Mouse (Mus musculus) midbrain, embryonic 15.5 days (tissue): ENCODE data around the gene Oma1. TPM values are rescaled to one million over a fixed set of nuclear protein-coding genes. Genes with fewer than 3 reads are reported as not detected.

ENCODE experiments used
- ATAC-seq: fragments of 200-750 bp; cut with Nextera tagmentation; replicated peaks from 2 replicates; pipeline ENCODE4 v1.8.0; 2017; ENCODE audit warnings: moderate TSS enrichment
- H3K27ac ChIP-seq: fragments of 300-500 bp; sonication (generic); 2 replicates; pipeline ENCODE4 v1.5.1; 2015; ENCODE audit warnings: mild to moderate bottlenecking, inconsistent platforms
- H3K27me3 ChIP-seq: fragments of 300-500 bp; sonication (generic); replicated peaks from 2 replicates; pipeline ENCODE4 v1.6.1; 2015; ENCODE audit warnings: inconsistent platforms
- H3K36me3 ChIP-seq: fragments of 300-500 bp; sonication (generic); replicated peaks from 2 replicates; pipeline ENCODE4 v1.6.1; 2015; ENCODE audit warnings: inconsistent platforms
- H3K4me1 ChIP-seq: fragments of 300-500 bp; sonication (generic); 2 replicates; pipeline ENCODE4 v1.6.1; 2015; ENCODE audit warnings: inconsistent platforms
- H3K4me2 ChIP-seq: fragments of 300-500 bp; sonication (generic); 2 replicates; pipeline ENCODE4 v1.6.1; 2015; ENCODE audit warnings: inconsistent platforms, mild to moderate bottlenecking, moderate library complexity
- H3K4me3 ChIP-seq: fragments of 300-500 bp; sonication (generic); 2 replicates; pipeline ENCODE4 v1.5.1; 2015; ENCODE audit warnings: mild to moderate bottlenecking, inconsistent platforms
- H3K9ac ChIP-seq: fragments of 300-500 bp; sonication (generic); 2 replicates; pipeline ENCODE4 v1.6.1; 2015; ENCODE audit warnings: mild to moderate bottlenecking, inconsistent platforms
- H3K9me3 ChIP-seq: fragments of 300-500 bp; sonication (generic); 2 replicates; pipeline ENCODE4 v1.6.1; 2016; ENCODE audit warnings: inconsistent platforms
- WGBS: fragments of 180-500 bp; shearing (Covaris S2); methylation state at CpG from one replicate; pipeline ENCODE4 v1.1.7; 2015; ENCODE audit warnings: mixed read lengths; 5-methylcytosine and 5-hydroxymethylcytosine counted together
- polyA plus RNA-seq: library from polyadenylated mRNA; unstranded; fragments of >200 nt; fragmentation: Nextera tagmentation; extraction: Ambion mirVana; gene quantifications from 2 replicates; pipeline ENCODE4 v1.2.1, GENCODE M21; 2015

Oma1 gene
- polyA plus RNA-seq, 1 experiment from 2014 or later: 9.1 TPM

DNA sequence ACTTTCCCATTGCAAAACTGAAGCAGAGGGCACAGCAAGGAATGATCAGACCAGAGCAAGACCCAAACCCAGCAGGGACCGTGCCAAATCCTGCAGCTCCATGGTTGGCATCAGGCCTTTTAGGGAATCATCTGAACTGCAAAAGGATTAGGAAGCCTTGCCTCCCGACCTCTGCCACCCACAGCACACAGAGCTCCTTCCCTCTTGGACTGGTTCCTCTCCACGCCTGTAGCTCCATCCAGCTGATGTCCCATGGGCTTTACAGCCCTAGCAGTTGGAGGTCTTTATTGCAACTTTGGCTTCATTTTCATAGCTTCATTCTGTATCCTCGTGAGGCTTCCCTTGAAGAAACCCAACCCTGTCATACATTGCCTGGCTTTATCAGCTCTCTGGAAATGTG lies 71.4 kb downstream of the Oma1 start:
- Histone ChIP-seq H3K27me3 (no peaks in the 10 kb centered on the region), H3K9me3 (no peaks in the 10 kb centered on the region), H3K4me3 (no peak overlapping the region), H3K9ac (no peak overlapping the region), H3K4me1 (peaks cover 4% of the 10 kb centered on the region; the same call in 1 of the 2 replicates), H3K27ac (no peak overlapping the region), H3K36me3 (no peaks in the 10 kb centered on the region), H3K4me2 (no peak overlapping the region)
- ATAC-seq: no peak
- 71% methylated on average over 4 of the region's 4 CpGs for WGBS

DNA sequence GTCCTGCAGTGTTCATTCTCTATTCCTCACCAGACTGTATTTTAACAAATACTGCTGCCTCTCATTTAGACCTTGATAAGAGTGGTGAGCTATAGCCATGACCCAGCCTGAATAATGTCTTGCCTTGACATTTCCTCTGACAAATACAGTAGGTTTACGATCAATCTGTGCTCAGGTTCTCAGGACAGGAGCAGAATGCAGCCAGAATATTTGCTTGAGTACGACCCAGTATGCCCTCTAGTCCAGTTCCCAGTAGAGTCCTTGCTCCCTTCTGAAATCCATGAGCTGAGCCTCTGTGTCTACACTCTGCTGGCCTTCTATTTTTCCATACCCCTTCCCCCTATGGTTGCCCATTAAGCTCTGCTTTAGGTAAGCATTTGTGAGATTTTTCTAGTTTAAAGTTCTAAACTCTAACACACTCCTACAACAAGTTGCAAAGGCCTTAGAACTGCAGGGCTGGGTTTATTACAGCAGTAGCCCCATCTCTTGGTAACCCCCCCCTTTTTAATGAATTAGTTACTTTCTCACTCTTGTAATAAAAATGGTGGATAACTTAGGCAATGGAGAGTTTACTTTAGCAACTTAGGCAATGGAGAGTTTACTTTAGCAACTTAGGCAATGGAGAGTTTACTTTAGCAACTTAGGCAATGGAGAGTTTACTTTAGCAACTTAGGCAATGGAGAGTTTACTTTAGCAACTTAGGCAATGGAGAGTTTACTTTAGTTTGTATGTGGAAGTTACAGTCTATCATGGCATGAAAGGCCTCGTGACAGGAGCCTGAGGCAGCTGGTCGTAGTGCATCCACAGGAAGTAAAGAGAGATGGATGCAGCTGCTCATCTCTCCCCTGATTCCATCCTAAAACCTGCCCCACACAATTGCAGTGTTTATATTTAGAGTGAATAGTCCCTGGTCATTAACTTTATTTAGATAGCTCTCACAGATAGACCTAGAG lies 72.5 kb downstream of the Oma1 start:
- no peaks in the 10 kb centered on the region for H3K27me3 ChIP-seq
- ATAC-seq: no peak
- H3K27ac ChIP-seq: no peak overlapping the region
- H3K9ac ChIP-seq: no peak overlapping the region
- WGBS: 85% methylated on average over 4 of the region's 4 CpGs
- no peak overlapping the region for H3K4me2 ChIP-seq
- H3K36me3 ChIP-seq: no peaks in the 10 kb centered on the region
- no peak overlapping the region for H3K4me3 ChIP-seq
- no peaks in the 10 kb centered on the region for H3K9me3 ChIP-seq
- H3K4me1 ChIP-seq: peaks cover 4% of the 10 kb centered on the region; the same call in 1 of the 2 replicates

DNA sequence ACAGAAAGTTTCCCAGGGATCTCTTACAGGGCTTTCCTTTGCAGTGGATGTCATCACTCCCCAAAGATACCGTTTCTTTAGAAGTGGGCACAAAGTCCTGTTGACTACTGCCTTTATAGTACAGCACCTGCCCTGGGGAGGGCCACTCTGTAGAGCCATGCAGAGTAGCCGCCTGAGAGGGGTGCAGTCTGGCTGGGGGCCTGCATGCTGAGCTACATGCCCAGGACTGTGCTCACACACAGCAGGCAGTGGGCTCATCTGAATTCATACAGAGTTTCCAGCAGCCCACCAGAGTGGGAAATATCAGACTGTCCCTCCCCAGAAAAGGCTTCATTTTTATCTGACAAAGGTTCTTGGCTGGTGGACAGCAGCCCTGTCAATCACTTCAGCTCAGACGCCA lies 73.7 kb downstream of the Oma1 start:
- Histone ChIP-seq H3K4me3 (no peak overlapping the region), H3K9ac (no peak overlapping the region), H3K27ac (no peak overlapping the region), H3K4me2 (no peak overlapping the region), H3K36me3 (no peaks in the 10 kb centered on the region), H3K4me1 (peaks cover 4% of the 10 kb centered on the region; the same call in 1 of the 2 replicates), H3K9me3 (no peaks in the 10 kb centered on the region), H3K27me3 (no peaks in the 10 kb centered on the region)
- WGBS: 44% methylated on average over 3 of the region's 3 CpGs
- ATAC-seq: no peak

DNA sequence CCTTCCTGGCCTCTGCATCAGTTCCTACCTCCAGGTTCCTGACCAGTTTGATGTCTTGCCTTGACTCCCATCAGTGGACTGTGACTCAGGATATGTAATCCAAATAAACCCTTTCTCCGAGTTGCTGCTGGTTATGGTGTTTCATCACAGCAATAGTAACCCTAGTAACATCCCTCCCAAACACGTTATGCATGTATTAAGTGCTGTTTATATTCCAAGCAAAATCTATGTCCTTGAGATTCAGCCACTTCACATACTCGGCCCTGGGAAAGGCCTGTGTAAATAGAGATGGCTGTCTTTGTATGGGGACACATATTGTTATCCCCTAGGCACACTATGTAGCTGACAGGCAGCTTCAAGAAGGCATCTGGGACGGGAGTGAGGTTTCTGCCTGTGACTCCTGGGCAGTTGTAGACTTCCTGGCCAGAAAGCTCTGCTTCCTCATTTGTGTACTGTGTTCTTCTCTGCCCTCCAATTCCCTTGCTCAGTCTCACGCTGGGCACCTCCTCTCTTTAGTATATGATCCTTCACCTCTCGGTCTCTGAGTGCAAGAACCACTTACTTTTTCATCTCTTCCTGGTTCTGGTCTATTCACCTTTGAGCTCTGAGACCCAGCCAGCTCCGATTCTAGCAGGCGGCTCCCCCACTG lies 75.0 kb downstream of the Oma1 start:
- Histone ChIP-seq H3K27ac (no peak overlapping the region), H3K36me3 (no peaks in the 10 kb centered on the region), H3K4me2 (no peak overlapping the region), H3K9me3 (no peaks in the 10 kb centered on the region), H3K27me3 (no peaks in the 10 kb centered on the region), H3K4me1 (peaks cover 4% of the 10 kb centered on the region; the same call in 1 of the 2 replicates), H3K9ac (no peak overlapping the region), H3K4me3 (no peak overlapping the region)
- WGBS: 61% methylated on average over 8 of the region's 8 CpGs
- ATAC-seq: no peak

DNA sequence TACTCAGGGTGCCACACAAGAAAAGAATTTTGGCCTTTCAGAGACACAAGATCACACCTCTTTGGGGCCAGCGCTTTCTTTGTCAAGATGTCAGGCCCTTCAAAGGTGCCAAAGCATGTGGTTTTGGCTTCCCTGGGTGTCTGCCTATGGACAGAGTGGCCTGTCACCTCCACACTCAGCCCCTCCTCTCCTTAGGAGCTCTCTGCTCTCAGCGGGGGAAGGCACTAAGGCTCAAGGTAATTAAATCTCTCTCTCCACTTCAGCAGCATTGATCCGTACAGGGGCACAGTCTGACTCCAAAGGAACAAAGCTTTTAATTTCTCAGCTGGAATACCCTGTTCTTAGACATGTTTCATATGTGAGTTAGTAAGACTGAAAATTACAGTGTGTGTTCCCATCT lies 76.0 kb downstream of the Oma1 start:
- 25% methylated on average over 3 of the region's 3 CpGs for WGBS
- H3K27me3 ChIP-seq: no peaks in the 10 kb centered on the region

DNA sequence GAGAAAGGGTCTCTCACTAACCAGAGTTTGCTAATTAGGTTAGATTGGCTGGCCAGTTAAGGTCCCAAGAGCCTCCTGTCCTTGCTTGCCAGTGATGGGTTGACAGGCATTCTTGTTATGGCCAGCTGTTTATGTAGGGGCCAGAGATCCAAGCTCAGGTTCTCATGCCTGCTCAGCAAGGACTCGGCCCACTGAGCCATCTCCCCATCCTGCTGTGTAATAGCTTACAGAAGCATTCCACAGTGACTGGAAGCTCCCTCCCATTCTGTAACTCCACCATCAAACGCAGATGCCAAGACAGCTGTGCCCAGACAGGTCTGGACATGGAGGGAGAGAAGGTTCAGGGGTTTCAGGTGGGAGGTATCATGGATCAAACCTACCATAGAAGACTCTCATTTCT lies 76.9 kb downstream of the Oma1 start:
- no peak overlapping the region for H3K4me3 ChIP-seq
- H3K27me3 ChIP-seq: no peaks in the 10 kb centered on the region
- no peaks in the 10 kb centered on the region for H3K36me3 ChIP-seq
- no peak for ATAC-seq
- no peak overlapping the region for H3K27ac ChIP-seq
- no peaks in the 10 kb centered on the region for H3K9me3 ChIP-seq
- WGBS: 63% methylated on average over 2 of the region's 2 CpGs
- H3K9ac ChIP-seq: no peak overlapping the region
- peaks cover 4% of the 10 kb centered on the region; the same call in 1 of the 2 replicates for H3K4me1 ChIP-seq
- H3K4me2 ChIP-seq: no peak overlapping the region

More for the DNA sequence above, 76.0 kb downstream of the Oma1 start:
- no peaks in the 10 kb centered on the region for H3K36me3 ChIP-seq
- peaks cover 4% of the 10 kb centered on the region; the same call in 1 of the 2 replicates for H3K4me1 ChIP-seq
- no peak overlapping the region for H3K4me2 ChIP-seq
- no peak overlapping the region for H3K9ac ChIP-seq
- no peak for ATAC-seq
- H3K27ac ChIP-seq: no peak overlapping the region
- no peaks in the 10 kb centered on the region for H3K9me3 ChIP-seq
- no peak overlapping the region for H3K4me3 ChIP-seq

DNA sequence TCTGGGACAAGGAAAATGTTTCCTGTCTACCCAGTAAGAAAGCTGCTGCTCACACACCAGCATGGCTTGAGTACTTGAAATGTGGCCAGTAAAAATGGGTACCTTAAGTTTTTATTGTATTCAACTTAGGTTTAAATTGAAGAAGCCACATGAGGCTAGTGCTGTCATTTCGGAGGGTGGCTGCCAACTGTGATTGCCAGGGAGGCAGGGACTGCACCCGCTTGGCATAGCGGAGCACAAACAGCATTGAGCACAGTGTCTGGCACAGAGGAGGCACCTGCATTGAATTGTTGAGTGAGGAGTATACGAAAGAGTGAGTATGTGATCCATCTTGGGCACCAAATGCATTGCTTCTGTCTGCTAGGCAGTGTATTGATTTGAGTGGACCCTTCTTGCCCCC lies 81.5 kb downstream of the Oma1 start:
- Histone ChIP-seq H3K9me3 (no peaks in the 10 kb centered on the region), H3K4me2 (no peak overlapping the region), H3K9ac (no peak overlapping the region), H3K4me1 (no peaks in the 10 kb centered on the region), H3K27ac (no peak overlapping the region), H3K36me3 (no peaks in the 10 kb centered on the region), H3K27me3 (no peaks in the 10 kb centered on the region), H3K4me3 (no peak overlapping the region)
- ATAC-seq: no peak
- WGBS: 90% methylated on average over 4 of the region's 4 CpGs

DNA sequence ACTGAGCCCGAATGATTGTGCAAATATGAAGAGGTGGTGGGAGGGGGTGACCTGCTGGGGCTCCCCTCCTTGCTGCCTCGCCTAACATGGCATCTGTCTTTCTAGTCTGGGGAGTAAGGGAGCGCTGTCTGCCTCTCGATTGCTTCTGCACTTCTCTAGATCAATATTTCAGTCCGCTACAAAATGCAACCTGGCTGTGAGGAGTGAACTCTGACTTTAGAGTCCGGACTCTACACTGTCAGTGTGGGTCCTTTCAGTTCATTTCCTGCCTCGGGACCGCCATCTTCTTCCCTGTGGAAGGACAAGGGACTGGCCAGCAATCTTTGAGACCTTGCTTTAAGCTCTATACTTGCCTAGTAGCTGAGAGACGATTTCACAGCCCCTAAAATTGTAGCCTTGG lies 82.3 kb downstream of the Oma1 start:
- no peaks in the 10 kb centered on the region for H3K4me1 ChIP-seq
- H3K4me3 ChIP-seq: no peak overlapping the region
- no peak overlapping the region for H3K27ac ChIP-seq
- WGBS: 75% methylated on average over 9 of the region's 9 CpGs
- no peaks in the 10 kb centered on the region for H3K9me3 ChIP-seq
- H3K27me3 ChIP-seq: no peaks in the 10 kb centered on the region
- no peak for ATAC-seq
- no peaks in the 10 kb centered on the region for H3K36me3 ChIP-seq
- no peak overlapping the region for H3K4me2 ChIP-seq
- no peak overlapping the region for H3K9ac ChIP-seq

DNA sequence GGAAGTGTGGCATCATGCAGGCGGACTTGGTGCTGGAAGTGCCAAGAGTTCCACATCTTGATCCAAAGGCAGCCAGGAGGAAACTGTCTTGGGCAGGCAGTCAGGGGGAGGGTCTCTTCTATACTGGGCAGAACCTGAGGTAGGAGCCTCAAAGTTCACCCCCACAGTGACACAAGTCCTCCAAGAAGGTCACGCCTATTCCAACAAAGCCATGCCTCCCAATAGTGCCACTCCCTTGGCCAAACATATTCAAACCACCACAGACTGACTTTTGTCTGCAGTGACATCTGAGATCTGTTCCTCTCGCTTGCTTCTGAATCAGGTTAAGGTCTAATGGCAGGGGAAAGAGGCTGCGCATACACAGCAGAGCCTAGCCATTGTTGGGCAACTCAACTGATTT lies 83.3 kb downstream of the Oma1 start:
- Histone ChIP-seq H3K4me3 (no peak overlapping the region), H3K27me3 (no peaks in the 10 kb centered on the region), H3K9ac (no peak overlapping the region), H3K27ac (no peak overlapping the region), H3K9me3 (no peaks in the 10 kb centered on the region), H3K36me3 (no peaks in the 10 kb centered on the region), H3K4me2 (no peak overlapping the region), H3K4me1 (no peaks in the 10 kb centered on the region)
- no peak for ATAC-seq
- 87% methylated on average over 4 of the region's 4 CpGs for WGBS

DNA sequence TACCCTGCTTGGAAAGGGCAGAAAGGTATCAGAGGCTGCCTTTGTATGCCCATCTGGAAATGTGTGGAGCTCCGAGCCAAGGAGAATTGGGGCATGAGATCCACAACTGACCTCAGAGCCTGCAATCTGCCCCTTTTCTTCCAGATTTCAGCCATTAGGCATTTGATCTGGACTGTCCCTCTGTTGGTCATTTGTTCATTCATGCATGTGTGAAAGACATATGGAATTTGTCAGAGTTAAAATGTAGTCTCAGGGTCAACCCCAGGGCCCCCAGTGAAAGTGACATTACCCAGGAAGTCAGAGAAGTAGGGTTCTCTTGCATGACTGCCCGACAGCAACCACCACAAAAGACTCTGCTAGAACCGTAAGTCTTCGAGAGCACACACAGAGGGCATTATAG lies 89.0 kb downstream of the Oma1 start:
- H3K9me3 ChIP-seq: 0 out of 2 replicates have a peak, but pooled peaks cover 3% of the 10 kb centered on the region
- H3K4me3 ChIP-seq: no peak overlapping the region
- no peaks in the 10 kb centered on the region for H3K27me3 ChIP-seq
- no peaks in the 10 kb centered on the region for H3K4me1 ChIP-seq
- no peaks in the 10 kb centered on the region for H3K36me3 ChIP-seq
- WGBS: 85% methylated on average over 4 of the region's 4 CpGs
- H3K4me2 ChIP-seq: no peak overlapping the region
- H3K9ac ChIP-seq: no peak overlapping the region
- ATAC-seq: no peak
- no peak overlapping the region for H3K27ac ChIP-seq

DNA sequence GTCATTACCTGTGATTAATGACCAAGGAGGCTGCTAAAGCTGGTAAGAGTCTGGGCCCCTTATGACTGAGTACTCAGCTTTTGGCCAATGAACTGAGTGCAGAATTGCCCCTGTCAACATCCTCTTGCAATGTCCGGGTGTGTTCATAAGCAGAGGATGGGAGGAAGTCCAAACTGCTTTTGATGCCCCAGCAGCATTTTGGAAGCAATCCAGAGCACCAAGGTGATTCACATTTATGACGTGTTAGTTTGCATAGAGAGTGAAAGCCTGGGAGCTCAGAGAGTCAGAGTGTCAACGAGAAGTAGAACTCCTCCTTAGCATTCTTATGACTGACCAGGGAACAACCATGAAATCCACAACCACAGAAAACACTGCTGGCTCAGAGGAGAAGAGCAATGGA lies 91.7 kb downstream of the Oma1 start:
- no peak overlapping the region for H3K4me2 ChIP-seq
- WGBS: 83% methylated on average over 3 of the region's 3 CpGs
- no peaks in the 10 kb centered on the region for H3K27me3 ChIP-seq

DNA sequence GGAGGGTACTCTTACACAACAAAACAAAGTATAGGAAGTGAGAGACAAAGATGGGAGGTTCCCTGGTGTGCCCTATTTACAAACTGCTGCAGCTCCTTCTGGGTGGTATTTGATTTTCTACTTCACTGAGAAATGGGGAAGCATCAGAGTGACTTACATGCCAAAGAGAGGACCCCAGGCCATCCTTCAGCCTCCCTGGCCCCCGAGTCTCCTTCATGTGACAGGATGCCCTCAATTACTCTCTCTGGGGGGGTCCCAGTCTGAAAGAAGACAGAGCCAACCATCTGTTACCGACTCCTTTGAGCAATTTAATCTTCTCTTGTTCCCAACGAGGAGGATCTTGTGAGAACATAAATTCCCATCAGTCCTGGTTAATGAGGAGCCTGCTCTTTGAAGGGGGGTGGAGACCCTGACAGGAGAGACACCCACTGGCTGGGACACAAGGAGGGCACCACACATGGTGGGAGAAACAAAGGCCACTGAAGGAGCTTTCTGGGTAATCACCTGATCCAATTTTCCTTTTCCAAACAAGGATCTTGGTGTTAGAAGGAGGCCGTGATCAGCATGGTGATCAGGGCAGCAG lies 96.7 kb downstream of the Oma1 start:
- H3K4me2 ChIP-seq: no peak overlapping the region
- WGBS: 14% methylated on average over 4 of the region's 4 CpGs
- H3K27ac ChIP-seq: no peak overlapping the region
- no peak overlapping the region for H3K4me3 ChIP-seq
- 0 out of 2 replicates have a peak, but pooled peaks cover 3% of the 10 kb centered on the region for H3K9me3 ChIP-seq
- H3K36me3 ChIP-seq: no peaks in the 10 kb centered on the region
- H3K27me3 ChIP-seq: no peaks in the 10 kb centered on the region
- no peaks in the 10 kb centered on the region for H3K4me1 ChIP-seq
- no peak overlapping the region for H3K9ac ChIP-seq
- no peak for ATAC-seq

More for the DNA sequence above, 91.7 kb downstream of the Oma1 start:
- H3K36me3 ChIP-seq: no peaks in the 10 kb centered on the region
- no peak overlapping the region for H3K4me3 ChIP-seq
- no peak overlapping the region for H3K9ac ChIP-seq
- H3K9me3 ChIP-seq: 0 out of 2 replicates have a peak, but pooled peaks cover 3% of the 10 kb centered on the region
- H3K4me1 ChIP-seq: no peaks in the 10 kb centered on the region
- no peak for ATAC-seq
- H3K27ac ChIP-seq: no peak overlapping the region
